Mouse (Mus musculus) liver, postnatal 0 days (tissue): ENCODE measurements at regions not wholly inside any gene's neighbourhood (a gene's known extent, or its start where the extent isn't known, plus 50 kb on each side); places are given as distances from the start of the nearest gene placed in this dataset.

ENCODE experiments used
- CTCF ChIP-seq: sonication (generic); IDR thresholded peaks from 2 replicates; pipeline ENCODE4 v1.5.1; 2016; ENCODE audit warnings: antibody characterized with exemption, low read depth
- EP300 ChIP-seq: IDR thresholded peaks from 2 replicates; pipeline ENCODE4 v1.6.1; 2016; ENCODE audit warnings: antibody characterized with exemption, low read depth, mild to moderate bottlenecking

GRCm38 (mm10) chr4:22914886-22915285, 426.7 kb upstream of the Pou3f2 start:
- no peak for TF ChIP-seq CTCF
- no peak for TF ChIP-seq EP300
